Mouse (Mus musculus): Measurements from ENCODE around the gene Exoc8.

Gene Exoc8

GRCm38 (mm10) chr8:124897386-124898250 is at the start of gene Exoc8, which contains the start of gene Sprtn:
Exoc8 (minus strand) TSS chr8:124897705.
Sprtn (plus strand) TSS chr8:124897886.
- peak; percentile 93 to 96 for DNase-seq

GRCm38 (mm10) chr8:124944406-124944805 is 46.9 kb upstream of the Exoc8 start:
- no peak for DNase-seq

DNA sequence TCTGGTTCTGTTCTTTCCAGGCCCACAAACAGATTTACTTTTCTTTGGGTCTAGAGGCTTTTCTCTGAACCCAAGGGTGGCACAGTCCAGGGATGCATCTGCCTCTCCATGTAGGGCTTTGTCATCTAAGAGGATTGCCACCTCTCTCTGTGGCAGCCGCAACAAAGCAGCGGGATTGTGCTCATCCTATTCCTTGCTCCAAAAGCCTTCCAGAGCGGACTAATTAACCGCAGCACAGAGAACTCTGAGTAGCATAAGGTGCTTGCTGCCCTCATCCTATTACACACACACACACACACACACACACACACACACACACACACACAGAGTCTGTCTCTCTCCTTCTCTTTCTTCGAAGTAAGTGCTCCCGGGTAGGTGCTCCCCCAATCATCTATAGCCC is 46.3 kb upstream of the Exoc8 start:
- no peak for DNase-seq

DNA sequence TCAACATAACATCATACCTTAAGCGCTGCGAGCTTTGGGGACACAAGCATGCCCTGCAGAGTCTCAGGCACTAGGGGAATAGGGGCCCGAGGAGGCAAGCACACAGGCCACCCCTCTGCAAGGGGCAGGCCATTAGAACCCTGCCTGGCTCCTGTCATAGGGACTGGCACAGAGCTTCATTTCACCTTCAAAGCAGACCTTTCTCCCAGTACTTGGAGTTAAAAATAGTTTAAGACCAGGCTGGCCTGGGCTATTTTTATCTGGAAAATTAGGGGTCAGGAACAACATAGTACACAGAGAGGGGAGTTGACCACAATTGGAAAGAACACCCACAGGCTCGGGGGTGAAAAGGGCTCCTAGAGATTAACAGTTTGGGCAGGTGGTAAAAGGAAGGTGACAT is 39.8 kb upstream of the Exoc8 start:
- no peak for DNase-seq

GRCm38 (mm10) chr8:124936699-124937098 is 39.2 kb upstream of the Exoc8 start:
- no peak for DNase-seq

DNA sequence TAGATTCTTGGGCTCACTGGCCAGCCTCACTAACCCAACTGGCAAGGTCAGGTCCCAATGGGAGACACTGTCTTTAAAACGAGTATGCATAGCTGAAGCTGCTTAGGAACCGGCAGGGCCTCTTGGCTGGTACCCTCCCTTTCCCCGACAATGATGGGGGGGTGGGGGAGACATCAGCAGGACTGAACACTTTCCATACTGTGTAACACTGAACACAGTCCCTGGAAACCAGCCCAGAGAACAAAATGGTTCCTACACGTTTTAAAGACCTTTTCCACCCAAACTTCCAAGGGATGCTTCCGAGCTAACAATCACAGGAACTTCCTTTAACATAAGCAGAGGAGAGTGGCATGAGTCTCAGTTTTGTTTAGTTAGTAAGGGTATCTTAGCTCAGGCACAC is 37.6 kb upstream of the Exoc8 start:
- DNase-seq = no peak

DNA sequence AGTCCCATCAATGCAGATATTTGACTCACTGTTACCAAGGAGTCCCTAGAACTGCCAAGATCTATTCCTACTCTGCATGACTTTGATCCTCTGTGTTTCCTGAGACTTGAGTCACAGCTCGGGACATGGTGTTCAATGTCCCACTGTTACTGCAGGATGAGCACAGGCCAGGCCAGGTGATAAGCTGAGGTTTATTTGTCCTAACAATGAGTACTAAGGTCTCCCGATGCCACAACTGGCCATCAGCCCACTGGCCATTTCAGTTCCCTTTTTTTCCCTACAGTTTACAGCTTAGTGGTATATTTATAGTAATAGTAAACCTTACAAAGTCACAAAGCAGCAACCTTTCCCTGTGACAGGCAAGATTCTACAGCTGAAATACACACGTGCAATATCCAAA is 34.9 kb upstream of the Exoc8 start:
- DNase-seq = no peak

DNA sequence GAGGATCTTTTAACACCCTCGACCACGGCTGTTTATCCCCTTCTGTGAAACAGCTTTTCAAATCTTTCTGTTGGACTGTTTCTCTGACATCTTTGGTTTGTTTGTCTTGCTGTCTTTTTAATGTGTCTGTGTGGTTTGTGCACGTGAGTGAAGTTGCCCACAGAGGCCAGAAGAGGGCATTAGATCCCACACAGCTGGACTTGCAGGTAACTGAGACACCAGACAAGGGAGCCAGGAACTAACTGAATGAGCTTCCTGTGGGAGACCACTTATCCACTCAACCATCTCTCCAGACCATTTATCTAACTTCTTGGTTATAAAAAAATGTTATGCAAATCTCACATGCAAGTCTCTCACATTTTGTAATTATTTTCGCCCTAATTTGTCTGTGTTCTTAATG is 33.1 kb upstream of the Exoc8 start:
- no peak for DNase-seq

- DNase-seq = peak in 1 of 2 experiments; percentile 36
Measured at GRCm38 (mm10) chr8:124930086-124930485, 32.6 kb upstream of the Exoc8 start.

DNA sequence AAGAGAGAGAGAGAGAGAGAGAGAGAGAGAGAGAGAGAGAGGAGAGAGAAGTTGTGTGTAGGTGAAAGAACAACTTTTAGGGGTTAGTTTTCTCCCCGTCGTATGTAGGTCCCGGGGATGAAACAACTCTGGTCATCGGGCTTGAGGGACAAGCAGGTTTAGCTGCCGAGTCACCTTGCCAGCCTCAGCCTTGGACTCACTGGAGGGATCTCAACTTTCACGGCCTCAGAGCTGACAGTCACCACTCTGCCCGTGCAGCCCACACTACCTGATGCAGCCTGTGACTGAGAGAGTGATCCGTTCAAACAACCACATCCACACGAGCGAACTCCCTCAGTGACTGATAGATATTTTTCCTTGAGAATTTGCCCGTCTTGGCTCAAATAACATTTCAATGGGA is 31.5 kb upstream of the Exoc8 start:
- no peak for DNase-seq

- peak in 1 of 2 experiments; percentile 67 for DNase-seq
Measured at GRCm38 (mm10) chr8:124926351-124926771, 28.9 kb upstream of the Exoc8 start.

DNA sequence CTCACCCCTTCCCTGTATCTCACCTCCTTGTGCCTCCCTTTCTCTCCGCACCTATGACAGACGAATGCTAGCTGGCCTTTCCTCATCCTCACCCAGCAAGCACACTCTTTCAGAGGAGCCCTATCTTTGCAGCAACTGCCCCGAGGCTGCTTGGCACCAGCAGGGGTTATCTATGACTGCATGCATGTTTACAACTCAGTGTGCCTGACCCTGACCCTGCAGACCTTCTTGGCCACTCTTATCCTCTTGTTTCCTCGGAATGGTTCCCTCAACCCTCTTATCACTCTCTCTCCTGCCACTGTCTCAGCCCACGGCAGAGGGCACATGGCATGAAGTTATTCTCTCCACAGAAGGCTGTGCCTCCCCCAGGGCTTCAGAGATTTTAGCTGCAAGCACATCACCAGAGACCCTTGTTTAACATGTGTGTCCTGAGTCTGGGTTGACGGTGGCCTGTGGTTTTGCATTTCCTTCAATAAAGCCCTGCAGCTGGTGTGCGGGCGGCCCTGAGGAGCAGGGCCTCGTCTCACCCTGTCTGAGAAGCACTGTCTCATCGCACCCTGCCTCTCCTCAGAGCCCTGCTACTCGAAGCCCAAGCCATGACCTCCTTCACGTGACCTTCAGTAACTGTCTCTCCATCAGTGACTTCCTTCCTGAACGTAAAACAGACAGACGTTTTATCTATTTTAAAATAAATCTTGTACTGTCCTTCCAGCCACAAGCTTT is 28.2 kb upstream of the Exoc8 start:
- no peak for DNase-seq

DNA sequence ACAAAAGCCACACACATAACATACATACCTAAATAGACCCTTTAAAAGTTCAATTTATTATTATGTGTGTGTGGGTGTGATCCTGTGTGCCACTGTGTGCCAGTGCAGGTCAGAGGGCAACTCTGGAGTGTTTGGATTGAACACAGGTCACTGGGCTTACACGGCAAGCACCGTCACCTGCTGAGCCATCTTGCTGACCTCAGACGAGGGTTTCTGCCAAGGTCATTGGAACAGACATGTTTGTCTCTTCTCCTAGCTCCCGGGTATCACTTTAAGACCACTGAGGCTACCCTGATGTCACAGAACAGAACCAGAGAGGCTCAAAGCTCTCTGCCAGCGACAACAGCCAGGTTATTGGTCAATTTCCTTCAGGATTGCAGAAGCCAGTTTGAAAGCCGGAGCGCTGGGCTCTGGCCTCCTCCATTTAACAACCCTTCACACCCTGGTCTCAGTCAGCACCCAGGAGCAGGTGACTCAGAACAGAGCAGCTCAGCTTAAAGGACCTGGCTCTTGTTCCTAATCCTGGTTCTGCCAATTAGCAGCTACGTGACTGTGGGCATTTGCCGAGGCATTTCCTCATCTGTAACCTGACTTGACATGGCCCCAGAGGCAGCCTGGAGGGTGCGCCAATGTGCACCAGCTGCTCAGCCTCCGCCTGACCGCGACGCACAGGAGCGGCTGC is 26.6 kb upstream of the Exoc8 start:
- no peak for DNase-seq

DNA sequence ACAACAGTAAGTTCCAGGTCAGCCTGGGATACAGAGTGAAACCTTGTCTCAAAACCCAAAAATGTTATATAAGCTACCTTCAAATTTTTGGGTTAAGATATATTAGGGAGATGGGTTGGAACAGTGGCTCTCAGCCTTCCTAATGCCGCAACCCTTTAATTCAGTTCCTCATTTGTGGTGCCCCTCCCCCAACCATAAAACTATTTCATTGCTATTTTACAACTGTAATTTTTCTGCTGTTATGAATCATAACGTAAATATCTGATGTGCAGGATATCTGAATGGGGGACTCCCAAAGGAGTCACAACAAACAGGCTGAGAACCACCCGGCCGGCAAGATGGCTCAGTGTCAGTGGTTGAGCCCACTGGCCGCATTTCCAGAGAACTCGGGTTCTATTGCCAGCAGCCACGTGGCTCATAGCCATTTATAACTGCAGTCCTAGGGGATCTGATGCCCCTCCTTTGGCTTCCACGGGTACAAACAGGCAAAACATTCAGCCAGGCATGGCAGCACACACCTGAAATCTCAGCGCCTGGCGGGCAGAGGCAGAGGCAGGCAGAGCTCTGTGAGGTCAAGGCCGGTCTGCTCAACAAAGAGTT is 25.1 kb upstream of the Exoc8 start:
- no peak for DNase-seq

GRCm38 (mm10) chr8:124921369-124922279 is 24.1 kb upstream of the Exoc8 start:
- DNase-seq = no peak

- DNase-seq = no peak
Measured at GRCm38 (mm10) chr8:124917741-124918484, 20.4 kb upstream of the Exoc8 start.

- DNase-seq = peak; percentile 45
Measured at GRCm38 (mm10) chr8:124914061-124914460, 16.6 kb upstream of the Exoc8 start.

GRCm38 (mm10) chr8:124911938-124912872 is 14.7 kb upstream of the Exoc8 start:
- peak; percentile 49 to 56 for DNase-seq

- no peak for DNase-seq
Measured at GRCm38 (mm10) chr8:124910349-124910748, 12.8 kb upstream of the Exoc8 start.

GRCm38 (mm10) chr8:124909936-124910335 is 12.4 kb upstream of the Exoc8 start:
- DNase-seq = no peak
